Mouse (Mus musculus) adrenal gland, adult 8-10 months (tissue): Measurements from ENCODE around the gene Cyb561. TPM values are rescaled to one million over a fixed set of nuclear protein-coding genes. Genes with fewer than 3 reads are reported as not detected.
A peak's percentile ranks its signal among the peaks of the same experiment; 100 is the strongest.

Source experiments
- DNase-seq: peaks from one replicate; pipeline ENCODE4 v3.0.0; 2022
- total RNA-seq, 4 experiments: library from RNA; stranded (reverse); gene quantifications; 2 replicates each; pipeline ENCODE4 v1.2.4; 2022

Gene Cyb561
- total RNA-seq: 100 to 1,000 TPM; 214 to 322 (median 255) TPM

GRCm38 (mm10) chr11:105952911-105953386 is at the start of gene Cyb561:
Cyb561 (minus strand) TSS chr11:105953336.
- DNase-seq: no peak

- no peak for DNase-seq
Measured at GRCm38 (mm10) chr11:106001718-106002117, 48.6 kb upstream of the Cyb561 start.

GRCm38 (mm10) chr11:106000062-106000461 is 46.9 kb upstream of the Cyb561 start:
- no peak for DNase-seq

GRCm38 (mm10) chr11:105994375-105994774 is 41.2 kb upstream of the Cyb561 start, which contains the start of gene Ace3:
Ace3 (plus strand) TSS chr11:105994675.
- no peak for DNase-seq

- peak; percentile 38 for DNase-seq
Measured at GRCm38 (mm10) chr11:105990231-105990630, 37.1 kb upstream of the Cyb561 start.

GRCm38 (mm10) chr11:105989446-105989845 is 36.3 kb upstream of the Cyb561 start:
- no peak for DNase-seq

- no peak for DNase-seq
Measured at GRCm38 (mm10) chr11:105987446-105987845, 34.3 kb upstream of the Cyb561 start.

GRCm38 (mm10) chr11:105984452-105984851 is 31.3 kb upstream of the Cyb561 start:
- no peak for DNase-seq

GRCm38 (mm10) chr11:105978634-105979033 is 25.5 kb upstream of the Cyb561 start:
- no peak for DNase-seq

GRCm38 (mm10) chr11:105978232-105978631 is 25.1 kb upstream of the Cyb561 start:
- DNase-seq: no peak

- DNase-seq: no peak
Measured at GRCm38 (mm10) chr11:105975636-105976035, 22.5 kb upstream of the Cyb561 start.

- no peak for DNase-seq
Measured at GRCm38 (mm10) chr11:105975050-105975449, 21.9 kb upstream of the Cyb561 start.

- DNase-seq: no peak
Measured at GRCm38 (mm10) chr11:105974593-105974992, 21.5 kb upstream of the Cyb561 start.

- peak; percentile 34 for DNase-seq
Measured at GRCm38 (mm10) chr11:105969516-105969915, 16.4 kb upstream of the Cyb561 start.

GRCm38 (mm10) chr11:105968948-105969347 is 15.8 kb upstream of the Cyb561 start:
- DNase-seq: no peak

- DNase-seq: no peak
Measured at GRCm38 (mm10) chr11:105967741-105968574, 14.8 kb upstream of the Cyb561 start, which contains the start of gene Ace. Ace (plus strand) TSS chr11:105967945.

GRCm38 (mm10) chr11:105966288-105966687 is 13.2 kb upstream of the Cyb561 start:
- DNase-seq: no peak

GRCm38 (mm10) chr11:105964691-105965090 is 11.6 kb upstream of the Cyb561 start:
- DNase-seq: no peak

GRCm38 (mm10) chr11:105959355-105959754 is 6.2 kb upstream of the Cyb561 start:
- DNase-seq: no peak

GRCm38 (mm10) chr11:105958566-105958965 is 5.4 kb upstream of the Cyb561 start:
- DNase-seq: no peak

GRCm38 (mm10) chr11:105957501-105957900 is 4.4 kb upstream of the Cyb561 start:
- no peak for DNase-seq

GRCm38 (mm10) chr11:105955815-105956430 is 2.8 kb upstream of the Cyb561 start:
- no peak for DNase-seq

- DNase-seq: peak; percentile 86
Measured at GRCm38 (mm10) chr11:105953402-105953801, 266 bp upstream of the Cyb561 start.

GRCm38 (mm10) chr11:105952111-105952510 is 1.0 kb downstream of the Cyb561 start:
- no peak for DNase-seq
